Mouse (Mus musculus) neural tube, embryonic 13.5 days (tissue): ENCODE results near the gene Slc9a7. TPM values are rescaled to one million over a fixed set of nuclear protein-coding genes. Genes with fewer than 3 reads are reported as not detected.

Source experiments
- ATAC-seq: fragments of 200-750 bp; cut with Nextera tagmentation; 2 replicates; pipeline ENCODE4 v1.8.0; 2017; ENCODE audit warnings: low read depth, mild to moderate bottlenecking, moderate TSS enrichment, moderate library complexity
- H3K27ac ChIP-seq: fragments of 300-500 bp; sonication (generic); replicated peaks from 2 replicates; pipeline ENCODE4 v1.5.1; 2015; ENCODE audit warnings: moderate library complexity, mild to moderate bottlenecking, inconsistent platforms
- H3K27me3 ChIP-seq: fragments of 300-500 bp; sonication (generic); 2 replicates; pipeline ENCODE4 v1.6.1; 2015; ENCODE audit warnings: mild to moderate bottlenecking, inconsistent platforms
- H3K36me3 ChIP-seq: fragments of 300-500 bp; sonication (generic); 2 replicates; pipeline ENCODE4 v1.6.1; 2015; ENCODE audit warnings: mild to moderate bottlenecking, inconsistent platforms
- H3K4me1 ChIP-seq: fragments of 300-500 bp; sonication (generic); replicated peaks from 2 replicates; pipeline ENCODE4 v1.6.1; 2015; ENCODE audit warnings: inconsistent platforms
- H3K4me2 ChIP-seq: fragments of 300-500 bp; sonication (generic); 2 replicates; pipeline ENCODE4 v1.6.1; 2015; ENCODE audit warnings: inconsistent platforms, mild to moderate bottlenecking, moderate library complexity
- H3K4me3 ChIP-seq: fragments of 300-500 bp; sonication (generic); 2 replicates; pipeline ENCODE4 v1.5.1; 2015; ENCODE audit warnings: mild to moderate bottlenecking, inconsistent platforms
- H3K9ac ChIP-seq: fragments of 300-500 bp; sonication (generic); 2 replicates; pipeline ENCODE4 v1.6.1; 2015; ENCODE audit warnings: moderate library complexity, mild to moderate bottlenecking, inconsistent platforms
- H3K9me3 ChIP-seq: fragments of 300-500 bp; sonication (generic); 2 replicates; pipeline ENCODE4 v1.6.1; 2016; ENCODE audit warnings: inconsistent platforms
- WGBS: fragments of 180-500 bp; shearing (Covaris S2); methylation state at CpG from one replicate; pipeline ENCODE4 v1.1.7; 2015; 5-methylcytosine and 5-hydroxymethylcytosine counted together
- polyA plus RNA-seq: library from polyadenylated mRNA; unstranded; fragments of >200 nt; fragmentation: Nextera tagmentation; extraction: Ambion mirVana; gene quantifications from 2 replicates; pipeline ENCODE4 v1.2.1, GENCODE M21; 2015

The Slc9a7 gene
- polyA plus RNA-seq, 1 experiment from 2014 or later = 6.9 TPM

DNA sequence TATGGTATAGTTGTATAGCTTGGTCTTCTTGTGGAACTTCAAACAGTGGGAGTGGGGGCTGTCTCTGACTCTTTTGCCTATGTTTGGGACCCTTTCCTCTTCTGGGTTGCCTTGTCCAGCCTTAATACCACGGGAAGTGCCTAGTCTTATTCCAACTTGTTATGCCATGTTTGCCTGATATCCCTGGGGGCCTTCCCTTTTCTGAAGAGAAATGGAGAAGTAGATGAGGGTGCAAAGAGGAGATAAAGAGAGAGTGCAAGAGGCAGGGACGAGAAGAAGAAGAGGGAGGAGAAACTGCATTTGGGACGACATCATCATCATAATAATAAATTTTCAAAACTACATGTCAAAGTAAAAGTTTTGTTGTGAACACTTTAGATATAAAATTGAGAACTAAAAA lies 21.6 kb downstream of the Slc9a7 start:
- H3K9me3 ChIP-seq = no peaks in the 10 kb centered on the region
- no peak for ATAC-seq
- H3K27me3 ChIP-seq = no peaks in the 10 kb centered on the region
- H3K4me2 ChIP-seq = no peak overlapping the region
- H3K4me1 ChIP-seq = no peaks in the 10 kb centered on the region
- no peak overlapping the region for H3K27ac ChIP-seq
- no peaks in the 10 kb centered on the region for H3K36me3 ChIP-seq
- no peak overlapping the region for H3K4me3 ChIP-seq
- WGBS = 89% methylated on average over 3 of the region's 3 CpGs
- no peak overlapping the region for H3K9ac ChIP-seq

- Histone ChIP-seq H3K27me3 (no peaks in the 10 kb centered on the region), H3K9ac (no peak overlapping the region), H3K27ac (no peak overlapping the region), H3K4me3 (no peak overlapping the region), H3K36me3 (no peaks in the 10 kb centered on the region), H3K9me3 (no peaks in the 10 kb centered on the region), H3K4me2 (no peak overlapping the region), H3K4me1 (no peaks in the 10 kb centered on the region)
- no peak for ATAC-seq
- WGBS = 80% methylated on average over 2 of the region's 2 CpGs
Observed at GRCm38 (mm10) chrX:20264370-20264769, 27.2 kb downstream of the Slc9a7 start.

DNA sequence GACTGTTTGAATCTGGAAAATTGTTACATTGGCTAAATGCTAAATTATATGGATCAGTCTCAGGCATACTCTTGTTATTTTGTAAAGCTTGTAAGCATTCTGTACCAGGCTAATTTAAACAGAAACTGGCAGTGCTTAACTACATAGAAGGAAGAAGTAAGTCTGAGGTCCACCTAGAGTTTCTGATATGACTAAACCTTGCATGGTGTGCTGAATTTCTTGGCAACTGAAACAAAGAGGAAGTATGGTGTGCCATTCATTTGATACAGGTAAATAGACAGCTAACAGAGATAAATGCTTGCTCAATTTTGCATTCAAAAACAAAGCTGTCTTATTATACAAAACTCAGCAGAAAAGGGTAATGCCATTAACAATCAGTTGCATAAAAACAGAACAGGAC lies 63.5 kb downstream of the Slc9a7 start:
- Histone ChIP-seq H3K4me3 (no peak overlapping the region), H3K9ac (no peak overlapping the region), H3K36me3 (no peaks in the 10 kb centered on the region), H3K9me3 (no peaks in the 10 kb centered on the region), H3K27ac (no peak overlapping the region), H3K4me2 (no peak overlapping the region), H3K4me1 (no peaks in the 10 kb centered on the region), H3K27me3 (no peaks in the 10 kb centered on the region)
- ATAC-seq = no peak

GRCm38 (mm10) chrX:20221486-20221885 lies 70.1 kb downstream of the Slc9a7 start:
- Histone ChIP-seq H3K4me2 (no peak overlapping the region), H3K4me1 (no peaks in the 10 kb centered on the region), H3K9ac (no peak overlapping the region), H3K4me3 (no peak overlapping the region), H3K27ac (no peak overlapping the region), H3K27me3 (no peaks in the 10 kb centered on the region), H3K9me3 (no peaks in the 10 kb centered on the region), H3K36me3 (no peaks in the 10 kb centered on the region)
- ATAC-seq = no peak
- 94% methylated on average over 2 of the region's 2 CpGs for WGBS

DNA sequence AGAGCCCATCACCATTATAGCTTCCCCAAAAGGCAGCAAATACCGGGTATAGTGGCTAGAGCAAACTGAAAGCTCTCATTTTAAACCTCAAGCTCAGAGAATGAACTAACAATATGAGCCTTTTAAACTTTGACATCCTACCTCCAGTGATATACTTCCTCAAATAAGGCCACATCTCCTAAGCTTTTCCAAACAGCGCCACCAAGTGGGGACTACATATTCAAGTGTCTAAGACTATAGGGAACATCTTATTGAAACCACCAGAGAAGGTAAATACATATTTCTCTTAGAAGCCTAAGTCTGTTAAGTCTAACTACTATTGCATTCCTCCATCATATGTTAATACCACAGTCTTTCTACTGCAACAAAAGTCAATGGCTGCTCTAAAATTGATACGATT lies 106.0 kb downstream of the Slc9a7 start:
- no peak overlapping the region for H3K4me2 ChIP-seq
- no peak for ATAC-seq
- 64% methylated on average over 3 of the region's 3 CpGs for WGBS

GRCm38 (mm10) chrX:20176792-20177191 lies 114.8 kb downstream of the Slc9a7 start:
- Histone ChIP-seq H3K4me1 (no peaks in the 10 kb centered on the region), H3K36me3 (no peaks in the 10 kb centered on the region), H3K4me2 (no peak overlapping the region), H3K9me3 (no peaks in the 10 kb centered on the region), H3K27ac (no peak overlapping the region), H3K27me3 (no peaks in the 10 kb centered on the region), H3K9ac (no peak overlapping the region), H3K4me3 (no peak overlapping the region)
- ATAC-seq = no peak
- 86% methylated on average over 1 of the region's 1 CpGs for WGBS

More for the DNA sequence above, 106.0 kb downstream of the Slc9a7 start:
- no peaks in the 10 kb centered on the region for H3K36me3 ChIP-seq
- no peaks in the 10 kb centered on the region for H3K9me3 ChIP-seq
- H3K27me3 ChIP-seq = no peaks in the 10 kb centered on the region
- H3K27ac ChIP-seq = no peak overlapping the region
- H3K4me1 ChIP-seq = no peaks in the 10 kb centered on the region
- H3K9ac ChIP-seq = no peak overlapping the region
- H3K4me3 ChIP-seq = no peak overlapping the region

- no peak for ATAC-seq
- Histone ChIP-seq H3K27ac (no peak overlapping the region), H3K4me1 (no peaks in the 10 kb centered on the region), H3K4me2 (no peak overlapping the region), H3K9me3 (no peaks in the 10 kb centered on the region), H3K9ac (no peak overlapping the region), H3K36me3 (no peaks in the 10 kb centered on the region), H3K4me3 (no peak overlapping the region), H3K27me3 (no peaks in the 10 kb centered on the region)
Observed at GRCm38 (mm10) chrX:20168430-20168829, 123.2 kb downstream of the Slc9a7 start.

- no peaks in the 10 kb centered on the region for H3K27me3 ChIP-seq
- WGBS = 72% methylated on average over 3 of the region's 3 CpGs
Observed at GRCm38 (mm10) chrX:20164984-20165383, 126.6 kb downstream of the Slc9a7 start.

GRCm38 (mm10) chrX:20162322-20162711 lies 129.3 kb downstream of the Slc9a7 start:
- Histone ChIP-seq H3K36me3 (no peaks in the 10 kb centered on the region), H3K9me3 (no peaks in the 10 kb centered on the region), H3K27ac (no peak overlapping the region), H3K27me3 (no peaks in the 10 kb centered on the region), H3K9ac (no peak overlapping the region), H3K4me2 (no peak overlapping the region), H3K4me3 (no peak overlapping the region), H3K4me1 (no peaks in the 10 kb centered on the region)
- 14% methylated on average over 4 of the region's 4 CpGs for WGBS
- ATAC-seq = no peak

More at GRCm38 (mm10) chrX:20164984-20165383, 126.6 kb downstream of the Slc9a7 start:
- no peak for ATAC-seq
- H3K27ac ChIP-seq = no peak overlapping the region
- H3K9ac ChIP-seq = no peak overlapping the region
- H3K4me2 ChIP-seq = no peak overlapping the region
- H3K9me3 ChIP-seq = no peaks in the 10 kb centered on the region
- H3K4me1 ChIP-seq = no peaks in the 10 kb centered on the region
- no peaks in the 10 kb centered on the region for H3K36me3 ChIP-seq
- no peak overlapping the region for H3K4me3 ChIP-seq

- no peak overlapping the region for H3K27ac ChIP-seq
- no peak overlapping the region for H3K4me3 ChIP-seq
- no peak overlapping the region for H3K4me2 ChIP-seq
- H3K4me1 ChIP-seq = no peaks in the 10 kb centered on the region
- no peaks in the 10 kb centered on the region for H3K27me3 ChIP-seq
- no peaks in the 10 kb centered on the region for H3K36me3 ChIP-seq
- no peak overlapping the region for H3K9ac ChIP-seq
- WGBS = 58% methylated on average over 9 of the region's 9 CpGs
- ATAC-seq = no peak
- H3K9me3 ChIP-seq = no peaks in the 10 kb centered on the region
Observed at GRCm38 (mm10) chrX:20161687-20162321, 129.8 kb downstream of the Slc9a7 start.

DNA sequence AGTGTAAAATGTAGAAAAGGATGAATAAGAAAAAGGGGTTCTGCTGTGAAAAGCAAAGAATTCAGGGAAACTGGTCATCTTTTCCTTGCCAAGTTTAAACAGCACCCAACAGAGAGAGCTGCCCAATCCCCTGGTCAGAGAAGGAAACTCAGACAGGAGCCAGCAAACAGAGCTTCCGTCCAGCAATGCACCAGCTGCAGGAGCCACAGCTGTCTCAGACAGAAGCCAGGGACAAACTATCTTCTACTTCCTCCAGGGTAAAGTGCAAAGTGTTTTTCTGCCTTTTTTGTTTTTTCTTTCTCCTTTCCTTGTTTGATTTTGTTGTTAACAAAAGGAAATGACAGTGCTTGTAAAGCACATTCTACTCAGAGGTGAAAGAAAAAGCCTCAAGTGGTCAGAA lies 131.3 kb downstream of the Slc9a7 start:
- Histone ChIP-seq H3K4me2 (no peak overlapping the region), H3K4me3 (no peak overlapping the region), H3K27ac (no peak overlapping the region), H3K4me1 (no peaks in the 10 kb centered on the region), H3K9me3 (no peaks in the 10 kb centered on the region), H3K36me3 (no peaks in the 10 kb centered on the region), H3K27me3 (no peaks in the 10 kb centered on the region), H3K9ac (no peak overlapping the region)
- ATAC-seq = no peak
- 48% methylated on average over 1 of the region's 1 CpGs for WGBS

GRCm38 (mm10) chrX:20157519-20157918 lies 134.1 kb downstream of the Slc9a7 start:
- 20% methylated on average over 2 of the region's 2 CpGs for WGBS

DNA sequence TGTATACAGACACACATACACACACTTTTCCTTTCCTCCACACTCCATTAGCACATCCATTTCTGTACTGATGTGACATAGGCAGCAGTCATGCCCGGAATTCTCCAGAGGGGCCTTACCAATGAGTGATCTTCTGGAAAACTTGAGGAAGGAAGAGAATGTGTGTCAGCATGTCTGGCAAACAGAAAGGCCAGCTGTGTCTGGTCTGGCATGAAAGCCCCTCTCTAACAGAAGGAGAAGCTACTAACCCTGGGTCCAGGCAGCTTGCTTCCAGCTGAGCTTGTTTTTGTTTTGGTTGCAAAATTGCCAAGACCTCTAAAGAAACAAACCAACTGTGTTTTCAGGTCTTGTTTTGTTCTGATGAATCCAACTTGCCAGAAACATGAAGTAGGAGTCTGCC lies 162.1 kb downstream of the Slc9a7 start:
- Histone ChIP-seq H3K36me3 (no peaks in the 10 kb centered on the region), H3K4me2 (no peak overlapping the region), H3K27me3 (no peaks in the 10 kb centered on the region), H3K9ac (no peak overlapping the region), H3K4me1 (no peaks in the 10 kb centered on the region), H3K9me3 (no peaks in the 10 kb centered on the region), H3K4me3 (no peak overlapping the region), H3K27ac (no peak overlapping the region)
- ATAC-seq = no peak
- 72% methylated on average over 1 of the region's 1 CpGs for WGBS

More at GRCm38 (mm10) chrX:20157519-20157918, 134.1 kb downstream of the Slc9a7 start:
- Histone ChIP-seq H3K36me3 (no peaks in the 10 kb centered on the region), H3K4me3 (no peak overlapping the region), H3K4me2 (no peak overlapping the region), H3K9ac (no peak overlapping the region), H3K9me3 (no peaks in the 10 kb centered on the region), H3K4me1 (no peaks in the 10 kb centered on the region), H3K27me3 (no peaks in the 10 kb centered on the region), H3K27ac (no peak overlapping the region)
- no peak for ATAC-seq
